In the genomic region with DNA sequence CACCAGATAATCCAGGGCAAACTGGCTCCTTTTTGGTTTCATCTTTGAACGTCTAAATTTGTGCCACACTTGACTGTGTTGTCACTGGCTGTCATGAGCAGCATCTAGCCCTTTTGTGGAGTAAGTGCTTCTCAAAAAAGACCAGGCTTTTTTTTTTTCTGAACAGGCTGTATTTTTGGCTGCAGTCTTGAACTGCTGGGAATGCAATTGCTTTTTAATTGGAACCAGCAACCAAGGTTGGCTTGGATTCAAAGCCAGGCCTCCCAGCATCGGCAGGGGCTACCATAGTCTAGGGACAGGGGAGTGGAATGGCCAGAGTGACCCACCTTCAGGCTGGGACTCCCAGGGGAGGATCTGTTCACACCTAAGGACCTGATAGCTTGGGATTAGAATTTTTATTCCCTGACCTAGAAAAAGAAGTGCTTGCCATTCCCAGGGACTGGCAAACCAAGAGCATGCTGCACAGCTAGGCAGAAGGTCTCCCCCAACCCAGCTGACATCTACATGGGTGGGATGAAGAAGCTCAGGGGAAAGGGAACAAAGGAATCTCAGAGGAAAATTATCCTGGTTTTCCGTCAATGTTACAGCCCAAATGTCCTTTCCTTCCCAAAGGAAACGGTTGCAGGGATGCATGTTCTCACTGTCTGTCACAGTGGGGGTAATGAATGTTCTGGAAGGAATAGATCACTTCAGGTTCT, we compare ENCODE assay signal across 8 mouse cellular contexts.
DNase-seq lines count a peak whose midpoint lies in the region; ATAC-seq and TF ChIP-seq lines count a peak whose summit lies in the region.

No protein-coding gene starts in this region.

- no peak for ATAC-seq in kidney, embryonic 15.5 days (replicated peaks; ENCODE audit: low FRiP score)
- no peak for ATAC-seq in hindbrain, embryonic 13.5 days (ENCODE audit: low FRiP score)
- no peak for ATAC-seq in lung, postnatal 0 days

- no peak overlapping the region for H3K4me3 ChIP-seq in kidney, embryonic 15.5 days (replicated peaks)
- no peak overlapping the region for H3K4me3 ChIP-seq in hindbrain, embryonic 13.5 days
- no peak overlapping the region for H3K4me3 ChIP-seq in lung, postnatal 0 days (ENCODE audit: low read depth, low read length)

- no peaks in the 10 kb centered on the region for H3K27me3 ChIP-seq in kidney, embryonic 15.5 days
- H3K27me3 ChIP-seq in hindbrain, embryonic 13.5 days = no peaks in the 10 kb centered on the region
- no peaks in the 10 kb centered on the region for H3K27me3 ChIP-seq in lung, postnatal 0 days (replicated peaks; ENCODE audit: insufficient read depth, low read length)

- H3K4me1 ChIP-seq in kidney, embryonic 15.5 days = peaks cover 17% of the 10 kb centered on the region
- peaks cover 16% of the 10 kb centered on the region for H3K4me1 ChIP-seq in hindbrain, embryonic 13.5 days (replicated peaks)
- H3K4me1 ChIP-seq in lung, postnatal 0 days (ENCODE audit: insufficient read depth, low read depth, low read length) = no peaks in the 10 kb centered on the region

- DNase-seq in kidney, adult 8-10 months = no peak
- peak; percentile 76 for DNase-seq in cerebellum, adult 8-10 months
- DNase-seq in forelimb bud, embryonic 11.5 days (ENCODE audit: low read depth, low spot score) = peak; percentile 74
- peak; percentile 36 for DNase-seq in lung, postnatal 0 days (ENCODE audit: low spot score)
- peak; percentile 61 for DNase-seq in telencephalon, adult 2 months (ENCODE audit: low read depth, low spot score)
- DNase-seq in urinary bladder, postnatal 25 days (ENCODE audit: low spot score) = no peak

- no peak overlapping the region for H3K4me2 ChIP-seq in kidney, embryonic 15.5 days
- no peak overlapping the region for H3K4me2 ChIP-seq in hindbrain, embryonic 13.5 days
- no peak overlapping the region for H3K4me2 ChIP-seq in lung, postnatal 0 days (replicated peaks; ENCODE audit: low read depth, low read length)

- no peaks in the 10 kb centered on the region for H3K9me3 ChIP-seq in kidney, embryonic 15.5 days (replicated peaks)
- no peaks in the 10 kb centered on the region for H3K9me3 ChIP-seq in hindbrain, embryonic 13.5 days
- no peaks in the 10 kb centered on the region for H3K9me3 ChIP-seq in lung, postnatal 0 days (ENCODE audit: low read length)

- H3K36me3 ChIP-seq in kidney, embryonic 15.5 days = no peaks in the 10 kb centered on the region
- no peaks in the 10 kb centered on the region for H3K36me3 ChIP-seq in hindbrain, embryonic 13.5 days
- no peaks in the 10 kb centered on the region for H3K36me3 ChIP-seq in lung, postnatal 0 days (ENCODE audit: insufficient read depth, low read length)

- TF ChIP-seq EP300 in lung, postnatal 0 days (IDR thresholded peaks at IDR 0.05) = no peak

- WGBS in kidney, embryonic 15.5 days = 35% methylated on average over 4 of the region's 4 CpGs
- 12% methylated on average over 4 of the region's 4 CpGs for WGBS in hindbrain, embryonic 13.5 days
- 28% methylated on average over 4 of the region's 4 CpGs for WGBS in lung, postnatal 0 days

- TF ChIP-seq CTCF in lung, postnatal 0 days (IDR thresholded peaks at IDR 0.05) = no peak

- peak overlapping the region; percentile 43 for H3K27ac ChIP-seq in kidney, embryonic 15.5 days
- peak overlapping the region; percentile 70 for H3K27ac ChIP-seq in hindbrain, embryonic 13.5 days
- H3K27ac ChIP-seq in lung, postnatal 0 days (ENCODE audit: low read length) = no peak overlapping the region

- H3K9ac ChIP-seq in kidney, embryonic 15.5 days = no peak overlapping the region
- H3K9ac ChIP-seq in hindbrain, embryonic 13.5 days = no peak overlapping the region
- no peak overlapping the region for H3K9ac ChIP-seq in lung, postnatal 0 days (replicated peaks; ENCODE audit: low read depth)

Comparison
In these comparisons a context has a peak if more than half of its experiments do, and no peak if none do; other contexts are left out.
1. DNase-seq: peak in cerebellum, adult 8-10 months (single experiment), forelimb bud, embryonic 11.5 days (single experiment), lung, postnatal 0 days (single experiment) and telencephalon, adult 2 months (single experiment); none in kidney, adult 8-10 months (0 of 2) and urinary bladder, postnatal 25 days (single experiment).